ENCODE assay signal across 8 mouse cellular contexts in the genomic region with DNA sequence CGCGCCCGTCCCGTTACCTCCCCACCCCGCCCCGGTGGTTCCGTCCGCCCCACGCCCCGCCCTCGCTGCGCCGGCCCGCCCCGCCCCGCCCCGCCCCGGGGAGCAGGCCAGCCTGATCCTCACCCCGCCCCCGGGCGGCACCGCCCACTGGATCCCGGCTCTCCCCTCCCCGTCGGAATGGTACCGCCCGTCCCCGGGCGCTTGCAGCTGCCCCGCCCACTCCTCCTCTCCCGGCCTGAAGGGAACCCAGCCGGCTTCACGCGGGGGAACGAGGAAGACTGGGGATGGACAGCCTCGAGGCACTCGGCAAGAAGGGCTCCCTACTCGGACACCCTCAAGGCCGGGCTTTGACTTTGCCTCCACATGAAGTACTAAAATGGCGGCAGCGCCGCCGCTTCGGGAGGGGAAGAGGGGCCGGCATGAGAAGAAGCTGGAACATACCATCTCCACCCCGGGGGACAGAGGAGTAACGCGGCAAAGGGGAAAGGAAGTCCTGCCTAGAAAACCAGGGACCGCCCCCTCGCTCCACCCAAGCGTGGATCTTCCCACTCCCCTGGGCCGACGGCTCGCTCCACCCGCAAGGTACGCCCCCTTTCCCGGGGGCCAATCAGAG. TPM values are rescaled to one million over a fixed set of nuclear protein-coding genes. Genes with fewer than 3 reads are reported as not detected.
A peak's percentile ranks its signal among the peaks of the same experiment; 100 is the strongest.
DNase-seq lines count a peak whose midpoint lies in the region; ATAC-seq lines count a peak whose summit lies in the region.

No protein-coding gene starts in this region.

- peak; percentile 93 for ATAC-seq in inflammation-experienced regulatory T-cells, adult 6 months
- ATAC-seq in megakaryocyte-erythroid progenitor cell, adult 5-6 weeks (replicated peaks; ENCODE audit: low FRiP score, low TSS enrichment, poor library complexity, severe bottlenecking), result peak; percentile 97

- peak; percentile 99 to 100 for DNase-seq in adrenal gland, adult (ENCODE audit: inconsistent age in 2 of 2, low spot score in 1 of 2)
- peak; percentile 100 for DNase-seq in embryo, embryonic 10.5 days (ENCODE audit: low spot score)
- DNase-seq in gastrocnemius, postnatal 14 days, result peak; percentile 99
- peak; percentile 98 to 100 for DNase-seq in left cerebral cortex, postnatal 10 days (ENCODE audit: extremely low spot score in 1 of 2, low spot score in 2 of 2)
- DNase-seq in right cerebral cortex, postnatal 25 days, result peak; percentile 97
- DNase-seq in urinary bladder, postnatal 4 days (ENCODE audit: low spot score in 2 of 2), result peak; percentile 97 to 98

- intact Hi-C loops in gastrocnemius, postnatal 14 days (cut with DNase I; ENCODE audit: low total_unique reads), result loop anchor here (5.0 kb wide), 1 partner anchor 38 kb away; no protein-coding TSS in a partner anchor
- intact Hi-C loops in left cerebral cortex, postnatal 10 days (cut with DNase I), result loop anchor here (5.0 kb wide), 1 partner anchor 43 kb away; a partner anchor contains a TSS

RNA-seq across cellular contexts. Expression of a gene that starts 0.3 kb away (rescaled TPM):
- 10 to 100 TPM; 33.3 to 38.5 TPM for total RNA-seq in gastrocnemius, postnatal 14 days (2021)
- polyA plus RNA-seq in inflammation-experienced regulatory T-cells, adult 6 months (2017; shearing (Covaris generic)), result 1 to 10 TPM; 2.4 to 2.9 (median 2.6) TPM
- total RNA-seq in left cerebral cortex, postnatal 10 days (2021), result 100 to 1,000 TPM; 146 to 153 TPM
- total RNA-seq in megakaryocyte-erythroid progenitor cell, adult 5-6 weeks (2014; fragmentation: Nextera tagmentation), result 26.4 and 28.6 TPM in 2 replicates
- 24.3 and 26.6 TPM in 2 replicates for total RNA-seq in megakaryocyte-erythroid progenitor cell, adult 5-6 weeks (2017)

RNA-seq across cellular contexts. Expression of a gene that starts 21.5 kb away (rescaled TPM):
- total RNA-seq in gastrocnemius, postnatal 14 days (2021), result 1 to 10 TPM; 6.0 to 6.7 TPM
- 10 to 100 TPM; 23.0 to 28.1 (median 23.0) TPM for polyA plus RNA-seq in inflammation-experienced regulatory T-cells, adult 6 months (2017; shearing (Covaris generic))
- 10 to 100 TPM; 18.8 to 19.4 TPM for total RNA-seq in left cerebral cortex, postnatal 10 days (2021)
- total RNA-seq in megakaryocyte-erythroid progenitor cell, adult 5-6 weeks (2014; fragmentation: Nextera tagmentation), result 17.7 and 18.9 TPM in 2 replicates
- 20.4 and 23.3 TPM in 2 replicates for total RNA-seq in megakaryocyte-erythroid progenitor cell, adult 5-6 weeks (2017)

RNA-seq across cellular contexts. Expression of a gene that starts 30.9 kb away (rescaled TPM):
- total RNA-seq in gastrocnemius, postnatal 14 days (2021), result not detected
- under 1 TPM in 1 of 3 experiments, not detected in 2; 0.56 TPM for polyA plus RNA-seq in inflammation-experienced regulatory T-cells, adult 6 months (2017; shearing (Covaris generic))
- total RNA-seq in left cerebral cortex, postnatal 10 days (2021), result under 1 TPM; 0.60 to 0.63 TPM
- total RNA-seq in megakaryocyte-erythroid progenitor cell, adult 5-6 weeks (2014; fragmentation: Nextera tagmentation), result 0.89 TPM in 1 of 2 replicates, not detected in the other
- 2.4 TPM in 1 of 2 replicates, not detected in the other for total RNA-seq in megakaryocyte-erythroid progenitor cell, adult 5-6 weeks (2017)

RNA-seq across cellular contexts. Expression of a gene that starts 37.4 kb away (rescaled TPM):
- 100 to 1,000 TPM; 607 to 676 TPM for total RNA-seq in gastrocnemius, postnatal 14 days (2021)
- 1,000 to 10,000 TPM in 2 of 3 experiments, 100 to 1,000 TPM in 1; 686 to 1,148 (median 1,072) TPM for polyA plus RNA-seq in inflammation-experienced regulatory T-cells, adult 6 months (2017; shearing (Covaris generic))
- 100 to 1,000 TPM; 423 to 456 TPM for total RNA-seq in left cerebral cortex, postnatal 10 days (2021)
- 2,091 and 2,156 TPM in 2 replicates for total RNA-seq in megakaryocyte-erythroid progenitor cell, adult 5-6 weeks (2014; fragmentation: Nextera tagmentation)
- 1,518 and 2,802 TPM in 2 replicates for total RNA-seq in megakaryocyte-erythroid progenitor cell, adult 5-6 weeks (2017)

RNA-seq across cellular contexts. Expression of a gene that starts 41.6 kb away (rescaled TPM):
- total RNA-seq in gastrocnemius, postnatal 14 days (2021), result 100 to 1,000 TPM; 146 to 154 TPM
- polyA plus RNA-seq in inflammation-experienced regulatory T-cells, adult 6 months (2017; shearing (Covaris generic)), result 100 to 1,000 TPM; 461 to 576 (median 475) TPM
- total RNA-seq in left cerebral cortex, postnatal 10 days (2021), result 100 to 1,000 TPM; 153 to 159 TPM
- 226 and 360 TPM in 2 replicates for total RNA-seq in megakaryocyte-erythroid progenitor cell, adult 5-6 weeks (2014; fragmentation: Nextera tagmentation)
- total RNA-seq in megakaryocyte-erythroid progenitor cell, adult 5-6 weeks (2017), result 171 and 175 TPM in 2 replicates

Comparison
In these comparisons a context has a peak if more than half of its experiments do, and no peak if none do; other contexts are left out.
1. Peak in every context shown above with its lines: DNase-seq and ATAC-seq.